In genomic region chr7:3419941-3420340, GRCm38 (mm10) we compare ENCODE assay signal across 20 mouse cellular contexts. TPM values are rescaled to one million over a fixed set of nuclear protein-coding genes. Genes with fewer than 3 reads are reported as not detected.
DNase-seq lines count a peak whose midpoint lies in the region; ATAC-seq and TF ChIP-seq lines count a peak whose summit lies in the region.
"Had no signal": no experiment of that assay in that cellular context is flagged by ENCODE, and none has a peak within 500 bp of the region (broad histone marks: within the 10 kb centered on the region; RNA-seq: fewer than 3 reads in every experiment).

No protein-coding gene starts in this region.

- H3K9ac ChIP-seq in ES-Bruce4 (ENCODE audit: low read depth, poor library complexity, severe bottlenecking) = no peak overlapping the region
- H3K9ac ChIP-seq: embryonic facial prominence, embryonic 12.5 days; forebrain, embryonic 15.5 days; hindbrain, embryonic 12.5 days had no signal

- ATAC-seq in monocyte, adult 5-6 weeks (replicated peaks; ENCODE audit: insufficient number of reproducible peaks, low FRiP score, low TSS enrichment, poor library complexity, severe bottlenecking) = no peak
- ATAC-seq: forebrain, embryonic 15.5 days; hindbrain, embryonic 16.5 days had no signal

- H3K4me3 ChIP-seq in ES-Bruce4 (ENCODE audit: low read depth, low read length) = no peak overlapping the region
- H3K4me3 ChIP-seq: embryonic facial prominence, embryonic 12.5 days; forebrain, embryonic 15.5 days; heart, embryonic 10.5 days; hindbrain, embryonic 12.5 days had no signal

- TF ChIP-seq CTCF in ES-Bruce4 (IDR thresholded peaks at IDR 0.05; ENCODE audit: low read depth, low read length) = no peak

- DNase-seq in layer of hippocampus, adult 11-12 months (ENCODE audit: low spot score) = peak; percentile 30
- no peak for DNase-seq in layer of hippocampus, adult 9-11 months
- peak; percentile 55 for DNase-seq in thymus, postnatal 14 days
- no peak for DNase-seq in spleen, adult 18-20 months
- DNase-seq in heart, adult 9 months (ENCODE audit: low spot score in 2 of 2) = no peak
- DNase-seq: adrenal gland, postnatal 10 days; cerebellum, adult 11 months; cerebellum, adult 8-10 months; cerebellum, postnatal 14 days; gastrocnemius, postnatal 14 days; heart, postnatal 10 days; heart, postnatal 4 days had no signal

- no peaks in the 10 kb centered on the region for H3K4me1 ChIP-seq in ES-Bruce4 (ENCODE audit: control insufficient read depth, insufficient read depth, low read length)

- 0 out of 2 replicates have a peak, but pooled peaks have one; percentile 14 for TF ChIP-seq EP300 in ES-Bruce4 (IDR thresholded peaks at IDR 0.05; ENCODE audit: insufficient read depth, low read depth, low read length)

- no peaks in the 10 kb centered on the region for H3K9me3 ChIP-seq in ES-Bruce4 (replicated peaks; ENCODE audit: control insufficient read depth, insufficient read depth, low read length, poor library complexity, severe bottlenecking)
- H3K9me3 ChIP-seq: embryonic facial prominence, embryonic 12.5 days; forebrain, embryonic 15.5 days; heart, embryonic 10.5 days; hindbrain, embryonic 12.5 days had no signal

- no peaks in the 10 kb centered on the region for H3K27me3 ChIP-seq in ES-Bruce4 (ENCODE audit: control insufficient read depth, insufficient read depth, low read length, poor library complexity, severe bottlenecking)

- TF ChIP-seq POLR2A in ES-Bruce4 (IDR thresholded peaks at IDR 0.05; ENCODE audit: insufficient read depth, low read length) = no peak

- no peaks in the 10 kb centered on the region for H3K36me3 ChIP-seq in ES-Bruce4 (ENCODE audit: control insufficient read depth, insufficient read depth, low read length, poor library complexity, severe bottlenecking)
- H3K36me3 ChIP-seq: embryonic facial prominence, embryonic 12.5 days; forebrain, embryonic 15.5 days; heart, embryonic 10.5 days; hindbrain, embryonic 12.5 days had no signal

- peak overlapping the region; percentile 15; the same call in 1 of the 2 replicates for H3K27ac ChIP-seq in ES-Bruce4 (ENCODE audit: insufficient read depth, low read length)
- H3K27ac ChIP-seq: embryonic facial prominence, embryonic 12.5 days; forebrain, embryonic 15.5 days; heart, embryonic 10.5 days; hindbrain, embryonic 12.5 days had no signal

RNA-seq across cellular contexts. Expression of gene Cacng6, which starts 4.1 kb away (rescaled TPM):
- 16.6 and 17.6 TPM in 2 replicates for polyA plus RNA-seq in ES-Bruce4 (2011; ENCODE audit: insufficient read depth, insufficient read length, low read depth, missing spikeins)
- not detected in 3 replicates for total RNA-seq in monocyte, adult 5-6 weeks (2017)
- polyA plus RNA-seq: gonadal fat pad, adult 2 months; hindbrain, embryonic 16.5 days had no signal

RNA-seq across cellular contexts. Expression of gene Cacng8, which starts 29.5 kb away (rescaled TPM):
- 5.2 and 7.6 TPM in 2 replicates for polyA plus RNA-seq in ES-Bruce4 (2011; ENCODE audit: insufficient read depth, insufficient read length, low read depth, missing spikeins)
- not detected in 3 replicates for total RNA-seq in monocyte, adult 5-6 weeks (2017)
- total RNA-seq: gastrocnemius, postnatal 14 days; heart, postnatal 10 days had no signal

Comparison
In these comparisons a context has a peak if more than half of its experiments do, and no peak if none do; other contexts are left out.
1. DNase-seq: peak in layer of hippocampus, adult 11-12 months (single experiment) and thymus, postnatal 14 days (single experiment); none in layer of hippocampus, adult 9-11 months (single experiment), spleen, adult 18-20 months (0 of 2) and heart, adult 9 months (0 of 2).